Mouse (Mus musculus) spleen, adult 18-20 months (tissue): Measurements from ENCODE around the gene 2410004P03Rik.
"Not testable (repeated sequence)": the region's sequence is repeated elsewhere in the genome, so short reads cannot be mapped to it uniquely, and the experiment has no call there.

Experiments used
- DNase-seq, 2 experiments: peaks; one replicate each; pipeline ENCODE4 v3.0.0; 2022; ENCODE audit warnings: mixed read lengths in 2 of 2

Gene 2410004P03Rik

DNA sequence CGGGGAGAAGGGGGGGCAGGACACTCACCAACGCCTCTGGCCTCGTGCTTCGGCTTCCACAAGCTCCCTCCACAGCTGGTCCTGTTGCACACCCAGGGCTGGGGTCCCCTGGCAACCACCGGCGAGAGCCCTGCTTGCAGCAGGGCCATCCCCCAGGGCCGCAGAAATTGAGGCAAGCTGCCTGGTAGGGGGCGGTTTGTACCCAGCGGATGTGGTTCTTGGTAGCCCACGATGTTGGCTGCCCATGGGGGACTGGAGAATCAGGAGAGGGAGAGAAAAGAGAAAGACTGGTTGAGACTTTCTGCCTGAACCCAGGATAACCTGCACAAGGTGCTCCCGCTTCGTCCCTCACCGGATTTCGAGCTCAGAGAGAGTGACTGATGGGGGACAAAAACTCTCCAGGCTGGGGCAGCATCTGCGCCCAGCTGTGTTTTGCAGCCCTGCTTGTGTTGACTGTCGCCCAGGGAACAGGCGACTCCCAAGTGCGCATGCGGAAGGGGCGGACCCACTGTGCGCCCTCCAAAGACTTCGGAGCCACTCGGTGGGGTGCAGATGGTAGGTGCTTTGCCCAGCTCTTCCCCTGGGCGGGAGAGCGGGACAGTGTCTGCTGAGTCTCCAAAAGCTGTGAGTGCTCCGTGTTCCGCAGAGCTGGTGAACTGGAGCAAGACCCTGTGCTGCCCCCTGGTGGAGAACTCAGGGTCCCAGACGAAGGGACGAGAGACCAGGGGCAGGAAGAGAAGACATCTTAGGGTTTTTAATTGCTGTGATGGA, at the start of gene 2410004P03Rik:
2410004P03Rik (minus strand) TSS at position 628 of the 771 bp plus-strand sequence.
- peak; percentile 67 to 81 for DNase-seq

DNA sequence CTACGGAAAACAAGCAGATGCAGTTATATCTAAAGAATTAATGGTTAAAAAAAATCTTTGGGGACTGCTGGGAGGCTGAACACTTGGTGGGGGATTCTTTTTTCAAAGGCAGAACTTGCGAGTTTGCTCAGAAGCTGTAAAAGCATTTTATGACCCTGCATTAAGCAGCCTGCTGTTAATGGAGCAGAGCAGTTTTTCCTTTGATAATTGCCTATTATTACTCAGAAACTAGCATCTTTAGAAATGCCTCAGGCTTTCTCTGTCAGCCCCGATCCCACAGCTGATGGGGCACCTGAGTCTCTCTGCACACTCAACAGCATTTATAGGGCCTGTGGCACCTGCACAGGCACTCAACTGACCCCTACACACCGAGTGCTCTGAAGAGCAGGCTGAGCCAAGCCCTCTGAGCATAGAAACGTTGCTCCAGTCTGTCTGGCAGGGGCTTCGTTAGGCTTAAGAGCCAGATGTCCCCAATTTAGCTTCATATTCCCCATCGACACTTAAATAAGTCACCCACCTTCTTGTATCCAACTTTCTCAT, 49.7 kb upstream of the 2410004P03Rik start:
- DNase-seq = no peak

DNA sequence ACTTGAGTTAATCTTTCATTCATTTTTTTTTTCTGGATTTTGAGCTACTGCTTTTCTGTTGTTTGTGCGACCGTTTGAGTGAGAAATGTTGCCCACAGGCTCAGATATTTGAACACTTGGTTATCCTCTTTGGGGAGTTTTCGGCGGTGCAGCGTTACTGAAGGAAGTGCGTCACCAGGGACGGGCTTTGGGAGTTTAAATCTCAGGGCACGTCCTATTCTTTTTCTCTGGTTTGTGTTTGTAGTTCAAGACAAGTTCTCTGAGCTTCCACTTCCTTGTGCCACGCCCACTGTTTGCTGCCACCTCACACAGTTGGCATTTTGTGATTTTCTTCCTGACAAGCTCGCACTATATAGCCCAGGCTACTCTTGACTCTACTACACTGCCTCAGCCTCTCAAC, 47.0 kb upstream of the 2410004P03Rik start:
- DNase-seq = no peak

DNA sequence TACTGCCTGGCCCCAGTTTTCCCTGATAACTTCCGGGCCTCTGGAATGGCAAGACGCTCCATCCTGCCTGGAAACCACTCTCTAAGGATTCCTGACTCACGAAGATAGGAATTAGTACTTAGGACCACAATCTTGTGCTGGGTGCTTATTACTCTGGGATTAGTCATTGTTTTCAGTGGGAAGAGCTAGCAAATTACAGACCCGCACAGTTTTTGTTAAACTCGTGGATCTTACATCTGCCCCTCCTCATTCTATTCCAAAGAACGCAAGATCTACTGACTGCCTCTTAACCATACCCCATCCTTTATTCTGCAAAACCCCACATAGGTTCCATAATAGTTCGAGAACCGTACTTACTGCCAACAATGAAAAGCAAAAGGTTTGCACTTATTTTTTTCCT, 45.6 kb upstream of the 2410004P03Rik start:
- no peak for DNase-seq

DNA sequence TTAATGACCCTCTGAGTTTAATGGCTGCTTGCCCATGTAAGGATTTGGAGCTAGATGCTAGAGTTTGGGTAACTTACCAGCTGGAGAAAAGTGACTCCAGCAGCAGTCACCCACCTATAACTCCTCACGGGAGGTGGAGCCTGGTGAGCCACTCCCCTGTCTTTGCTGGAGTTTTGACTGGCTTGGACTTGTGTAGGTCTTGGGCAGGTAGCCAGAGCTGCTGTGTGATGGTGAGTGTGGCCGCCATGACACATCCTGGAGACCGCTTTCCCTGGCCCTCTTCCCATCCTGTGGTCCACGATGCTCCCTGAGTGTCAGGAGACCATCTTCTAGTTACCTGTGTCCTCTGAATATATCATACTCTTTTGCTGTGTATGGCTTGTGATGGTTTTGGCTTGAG, 44.2 kb upstream of the 2410004P03Rik start:
- DNase-seq = no peak

DNA sequence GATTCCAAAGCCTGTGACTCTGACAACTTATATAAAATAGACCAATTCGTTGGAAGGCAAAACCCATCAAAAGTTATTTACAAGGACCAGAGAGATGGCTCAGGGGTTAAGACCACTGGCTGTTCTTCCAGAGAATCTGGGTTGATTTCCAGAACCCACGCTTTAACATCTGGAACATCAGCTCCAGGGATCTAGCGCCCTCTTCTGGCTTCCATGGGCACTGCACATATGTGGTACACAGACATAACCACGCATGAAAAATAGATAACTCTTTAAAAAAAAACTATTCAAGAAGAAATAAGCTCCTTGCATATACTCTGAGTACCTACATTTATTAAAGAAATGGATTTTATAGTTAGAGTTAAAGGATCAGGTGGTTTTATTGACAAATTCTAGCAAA, 43.2 kb upstream of the 2410004P03Rik start:
- no peak for DNase-seq

DNA sequence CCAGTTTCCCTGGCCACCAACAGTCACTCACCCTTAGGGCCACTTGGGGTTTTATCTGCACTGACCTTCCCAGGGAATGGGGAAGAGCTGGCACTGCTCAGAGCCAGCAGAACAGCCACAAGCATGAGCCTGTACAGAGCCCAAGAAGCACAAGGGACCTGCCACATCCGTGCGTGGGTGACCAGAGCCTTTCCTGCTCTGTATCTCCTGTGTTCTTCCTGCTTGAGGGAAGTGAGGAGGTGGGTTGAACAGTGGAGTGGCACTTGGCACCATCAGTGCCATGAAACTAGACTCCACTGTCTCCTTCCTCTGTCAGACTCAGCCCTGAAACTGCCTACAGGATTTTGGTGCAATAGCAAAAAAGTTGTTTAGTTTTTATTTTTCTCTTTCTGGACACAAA, 41.1 kb upstream of the 2410004P03Rik start:
- no peak for DNase-seq

DNA sequence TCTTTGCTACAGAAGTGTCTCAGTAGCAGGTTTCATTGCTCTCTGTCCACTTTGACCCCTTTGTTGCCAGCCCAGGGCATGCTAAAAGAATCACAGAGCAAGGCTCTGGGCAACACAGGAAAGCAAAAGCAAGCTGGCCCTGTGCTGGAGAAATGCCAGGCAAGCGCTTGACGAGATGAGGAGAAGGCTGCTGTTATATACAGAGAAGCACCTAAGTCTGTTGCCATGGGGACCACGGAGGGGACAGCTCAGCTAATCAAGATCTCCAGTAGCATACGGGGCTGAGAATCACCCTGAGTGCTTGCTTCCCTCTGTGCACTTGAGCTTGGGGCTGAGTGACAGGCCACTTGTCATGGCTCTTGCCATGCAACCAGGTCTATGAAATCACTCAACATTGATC, 39.5 kb upstream of the 2410004P03Rik start:
- DNase-seq = no peak

DNA sequence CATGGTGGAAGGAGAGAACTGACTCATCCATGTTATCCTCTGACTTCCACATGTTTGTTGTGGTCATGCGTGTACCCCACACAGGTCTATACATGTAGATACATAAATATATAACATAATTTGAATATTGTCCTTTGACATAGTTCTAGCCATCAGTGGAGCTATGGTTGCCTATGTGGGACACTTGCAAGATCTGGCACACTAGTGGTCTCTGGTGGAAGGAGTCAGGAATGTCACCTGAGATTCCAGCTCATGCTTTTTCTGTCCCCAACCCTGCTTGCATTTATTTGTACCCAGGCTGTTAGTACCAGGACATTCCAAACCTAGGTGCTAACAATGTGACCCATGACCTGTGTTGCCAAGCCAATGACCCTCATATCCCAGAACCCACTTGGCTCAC, 38.3 kb upstream of the 2410004P03Rik start:
- DNase-seq = no peak

DNA sequence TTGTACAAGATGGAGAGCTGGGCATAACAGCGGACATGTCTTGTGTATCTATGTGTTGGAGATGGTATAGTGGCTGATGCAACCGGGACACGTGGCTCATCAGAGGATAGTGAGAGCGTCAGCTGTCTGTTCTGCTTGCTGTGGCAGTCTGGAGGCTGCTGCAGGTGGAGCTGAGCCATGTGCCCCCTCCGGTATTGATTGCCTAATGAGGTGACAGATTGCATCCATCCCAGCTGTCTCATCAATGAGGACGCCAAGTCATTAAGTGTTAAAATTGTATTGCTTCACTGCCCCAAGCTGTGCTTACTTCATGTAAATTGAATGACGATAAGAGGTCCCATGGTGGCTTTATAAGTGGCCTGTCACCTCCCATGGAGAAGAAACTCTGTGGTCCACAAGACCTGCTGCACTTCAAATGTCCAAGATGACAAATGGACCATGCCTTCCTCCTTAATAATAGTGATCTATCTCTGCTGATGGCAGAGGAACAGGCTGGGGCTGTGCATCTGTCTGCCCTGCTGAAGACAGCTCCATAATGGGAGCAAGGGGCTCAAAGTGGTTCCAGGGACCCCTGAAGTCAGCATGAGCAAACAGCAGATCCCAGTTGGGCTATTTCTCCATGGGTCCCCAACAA, 37.6 kb upstream of the 2410004P03Rik start:
- DNase-seq = no peak

DNA sequence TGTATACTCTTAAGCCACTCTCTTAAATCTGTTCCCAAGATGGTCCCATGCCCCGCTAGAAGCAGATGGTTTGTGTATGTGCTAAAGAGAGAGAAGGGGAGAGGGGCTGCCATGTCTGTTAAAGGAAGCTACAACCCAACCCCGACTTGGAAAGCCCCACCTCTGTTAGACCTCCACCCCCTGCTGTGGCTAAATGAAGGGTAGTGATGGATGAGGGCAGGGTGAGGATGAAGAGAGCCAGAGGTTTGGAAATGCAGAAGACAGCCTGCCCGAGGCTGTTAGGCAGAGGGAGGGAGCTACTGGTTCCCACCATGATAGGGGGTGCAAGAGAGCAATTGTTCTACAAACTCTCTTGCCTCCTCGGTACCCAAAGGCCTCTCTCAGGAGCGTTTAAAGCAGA, 31.8 kb upstream of the 2410004P03Rik start:
- no peak for DNase-seq

DNA sequence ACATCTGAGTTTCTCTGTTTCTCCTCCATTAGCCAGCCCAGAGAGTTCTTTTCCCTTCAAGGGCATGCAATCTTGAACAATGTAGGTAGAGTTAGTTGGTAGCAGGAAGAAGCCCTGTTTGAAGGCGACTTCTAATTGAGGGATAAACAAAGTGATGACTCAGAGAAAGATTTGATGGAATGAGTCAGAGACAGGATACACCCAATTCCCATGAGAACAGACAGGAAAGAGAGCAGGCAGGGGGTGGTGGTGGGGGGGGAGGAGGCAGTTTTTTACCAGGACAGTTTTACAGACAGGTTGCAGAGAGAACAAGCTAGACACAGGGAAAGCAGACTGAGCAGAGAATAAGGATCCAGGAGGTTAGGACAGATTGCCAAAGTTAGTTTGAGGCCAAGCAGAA, 29.0 kb upstream of the 2410004P03Rik start:
- no peak for DNase-seq

DNA sequence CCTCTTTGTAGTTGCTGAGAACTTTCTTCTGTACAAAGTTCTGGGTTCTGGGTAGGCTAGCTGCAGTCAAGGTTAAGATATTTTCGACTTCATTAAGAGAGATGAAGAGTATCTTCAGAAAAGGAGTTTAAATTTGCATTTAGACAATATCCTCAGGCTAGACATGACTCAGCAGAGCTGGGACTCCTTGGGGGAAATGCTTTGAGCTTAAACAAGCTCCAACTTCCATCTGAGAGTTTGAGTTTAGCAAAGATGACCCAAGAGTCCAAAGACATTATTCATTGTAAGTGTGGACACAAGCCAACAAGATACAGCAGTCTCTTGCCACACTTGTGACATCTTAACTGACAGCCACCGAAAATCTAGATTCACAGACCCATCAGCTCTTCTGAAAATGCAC, 27.9 kb upstream of the 2410004P03Rik start:
- DNase-seq = no peak

DNA sequence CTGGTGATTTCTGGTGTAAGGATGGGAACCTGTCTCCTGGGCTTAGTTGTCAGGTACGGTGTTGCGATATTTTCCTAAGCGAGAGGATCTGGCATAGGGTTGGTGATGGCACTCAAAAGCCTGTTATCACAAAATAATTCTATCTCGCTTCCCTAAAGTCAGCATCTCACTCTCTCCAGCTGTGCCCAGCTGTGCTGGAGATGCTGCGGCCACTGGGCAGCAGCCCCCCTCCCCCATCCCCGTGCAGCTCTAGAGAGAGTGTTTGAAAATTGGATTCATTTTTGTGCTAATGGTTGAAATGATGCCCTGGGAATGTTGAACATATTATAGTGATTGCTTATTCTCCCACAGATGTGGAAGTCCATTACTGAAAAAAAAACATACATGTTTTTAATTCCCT, 26.7 kb upstream of the 2410004P03Rik start:
- no peak for DNase-seq

DNA sequence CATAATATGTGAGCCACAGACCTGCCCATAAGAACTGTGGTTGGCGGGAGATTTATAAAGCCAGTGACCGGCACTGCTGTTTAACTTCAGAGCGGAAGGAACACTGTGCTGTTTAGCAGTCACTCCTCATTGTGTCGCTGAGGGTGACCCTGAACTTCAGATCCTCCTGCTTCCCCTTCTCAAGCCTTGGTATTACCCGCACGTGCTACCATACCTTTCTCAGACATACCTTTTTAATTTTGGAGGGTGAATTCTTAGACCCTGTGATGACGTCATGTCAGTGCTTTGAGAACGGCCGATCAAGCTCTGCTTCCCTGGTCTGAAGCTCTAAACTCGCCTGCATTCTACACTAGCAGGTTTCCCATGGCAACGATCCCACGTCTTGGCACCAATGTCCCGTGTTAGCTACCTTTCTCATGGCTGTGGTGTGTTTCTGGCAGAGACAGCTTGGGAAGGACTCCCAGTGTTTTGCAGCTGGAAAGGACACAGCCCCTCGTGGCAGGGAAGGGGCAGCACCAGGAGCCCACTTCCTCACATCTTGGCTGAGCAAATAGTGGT, 25.6 kb upstream of the 2410004P03Rik start:
- DNase-seq = no peak

DNA sequence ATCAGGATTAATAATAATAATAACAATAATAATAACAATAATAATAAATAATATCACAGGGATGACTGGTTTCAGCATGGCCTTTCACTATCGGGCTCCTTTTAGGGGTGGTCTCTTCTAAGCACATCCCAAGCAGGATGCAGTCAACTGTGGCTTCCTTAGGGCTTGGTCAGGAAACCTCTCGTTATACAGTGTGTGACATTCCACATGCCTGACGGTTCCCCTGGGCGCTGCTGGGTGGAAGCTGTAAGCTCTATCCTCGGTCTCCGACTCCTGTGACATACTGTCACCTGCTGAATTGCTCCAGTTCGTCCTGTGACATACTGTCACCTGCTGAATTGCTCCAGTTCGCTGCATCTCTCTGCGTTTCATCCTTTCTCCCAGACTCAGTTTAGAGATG, 25.0 kb upstream of the 2410004P03Rik start:
- no peak for DNase-seq

DNA sequence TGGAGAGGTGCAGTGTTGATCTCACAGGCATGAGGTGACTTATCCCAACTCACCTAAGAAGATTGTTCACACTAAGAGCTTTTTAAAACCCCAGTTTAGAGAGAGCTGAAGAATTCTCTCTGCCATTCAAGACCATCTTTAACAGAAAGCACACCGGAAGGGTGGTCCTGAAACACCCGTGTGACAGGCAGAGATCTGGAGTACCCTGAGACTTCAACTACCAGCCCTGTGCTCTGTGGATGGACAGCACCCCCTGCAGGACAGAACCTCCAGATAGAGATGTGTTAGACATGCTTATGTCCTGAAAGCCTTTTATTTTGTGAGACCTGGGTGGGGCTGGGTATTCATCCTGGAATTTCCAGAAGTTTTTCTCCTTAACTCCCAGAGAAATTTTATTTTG, 23.6 kb upstream of the 2410004P03Rik start:
- DNase-seq = peak; percentile 22 to 69

DNA sequence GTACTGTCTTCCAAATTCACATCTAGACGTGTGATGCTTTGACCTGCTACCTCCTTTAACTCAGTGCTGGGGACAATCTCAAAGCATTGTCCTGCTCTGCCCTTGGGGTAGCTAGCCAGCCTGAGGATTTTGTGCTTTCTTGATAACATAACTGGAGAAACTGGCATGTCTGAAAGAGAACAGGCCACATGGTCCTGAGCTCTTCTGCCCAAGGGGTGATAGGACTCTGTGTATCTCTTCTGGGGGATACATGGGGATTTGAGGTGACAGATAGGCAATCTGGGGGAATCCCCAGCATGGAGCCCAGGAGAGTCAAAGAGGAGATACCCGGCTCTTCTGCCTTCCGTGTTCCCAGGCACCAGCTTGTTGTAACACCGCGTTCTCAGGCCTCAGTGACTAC, 23.1 kb upstream of the 2410004P03Rik start:
- DNase-seq = no peak

DNA sequence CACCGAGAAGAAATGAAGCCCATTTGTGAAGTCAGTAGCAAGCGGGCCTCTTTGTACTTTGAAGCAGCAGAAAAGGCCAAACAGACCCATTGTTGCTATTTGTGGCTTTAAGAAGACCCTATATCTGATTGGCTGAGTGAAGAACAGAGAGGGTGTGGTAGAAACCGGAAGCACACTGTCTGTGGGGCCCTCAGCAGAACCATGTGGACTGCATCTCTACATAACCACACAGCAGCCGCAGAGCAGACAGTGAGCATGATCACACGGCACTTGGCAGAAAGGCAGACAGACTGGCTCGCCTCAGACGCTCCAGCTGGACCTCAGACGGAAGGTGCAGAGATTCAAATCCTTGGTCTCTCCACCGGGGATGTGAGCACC, 21.9 kb upstream of the 2410004P03Rik start:
- no peak for DNase-seq

DNA sequence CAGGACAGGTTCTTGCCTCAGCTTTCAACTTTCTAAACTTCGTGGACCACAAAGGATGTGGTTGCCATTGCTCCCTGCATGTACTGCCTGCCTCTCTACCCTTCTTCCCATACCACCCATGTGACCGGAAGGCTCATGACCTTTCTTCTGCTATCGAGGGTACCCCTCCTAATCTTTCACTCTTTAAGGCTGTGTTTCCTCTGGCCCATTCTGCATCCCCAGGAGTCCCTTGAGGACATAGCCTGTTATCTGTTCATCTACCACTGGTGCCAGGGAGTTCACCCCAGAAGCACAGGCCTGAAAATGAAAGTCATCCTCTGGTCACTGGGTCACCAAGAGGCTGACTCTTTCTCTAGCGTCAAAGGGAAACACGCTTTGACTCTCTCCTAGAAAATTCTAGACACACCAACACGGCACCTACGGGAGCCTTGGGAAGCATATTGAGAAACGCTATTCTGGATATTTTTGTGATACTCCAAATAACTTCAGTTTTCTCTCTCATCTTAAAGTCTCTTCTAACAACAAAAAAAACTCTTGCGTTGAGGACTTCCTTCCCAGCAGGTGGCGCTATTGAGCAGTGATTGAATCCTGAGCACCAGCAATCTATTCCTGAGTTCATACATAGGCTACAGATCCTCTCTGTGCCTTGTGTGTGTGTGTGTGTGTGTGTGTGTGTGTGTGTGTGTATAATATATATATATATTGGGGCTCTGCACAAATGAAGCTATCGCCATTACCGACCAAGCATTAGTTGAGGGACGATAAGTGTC, 21.4 kb upstream of the 2410004P03Rik start:
- DNase-seq = peak; percentile 18 to 75

DNA sequence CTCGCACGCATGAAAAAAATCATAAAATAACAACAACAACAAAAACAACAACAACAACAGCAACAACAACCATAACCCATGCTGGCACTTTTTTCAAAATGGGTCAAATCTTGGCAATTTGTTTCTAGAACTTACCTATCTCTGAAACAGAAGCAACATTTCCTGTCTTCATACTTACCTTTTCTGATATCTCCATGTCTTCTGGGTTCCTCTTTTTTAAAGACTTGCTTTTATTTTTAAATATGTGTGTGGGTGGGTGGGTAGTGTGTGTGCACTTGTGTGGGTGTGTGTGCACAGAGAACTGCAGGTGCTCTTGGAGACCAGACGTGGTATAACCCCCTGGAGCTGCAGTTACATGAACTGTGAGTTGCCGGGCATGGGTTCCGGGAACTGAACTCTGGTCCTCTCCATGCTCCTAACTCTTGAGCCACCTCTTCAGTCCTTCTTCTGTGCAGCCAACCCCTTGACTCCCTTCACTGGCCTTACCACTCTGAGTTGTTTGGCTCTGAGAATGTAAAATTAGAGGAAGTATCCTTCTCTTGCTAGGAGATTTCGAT, 13.1 kb upstream of the 2410004P03Rik start:
- no peak for DNase-seq

DNA sequence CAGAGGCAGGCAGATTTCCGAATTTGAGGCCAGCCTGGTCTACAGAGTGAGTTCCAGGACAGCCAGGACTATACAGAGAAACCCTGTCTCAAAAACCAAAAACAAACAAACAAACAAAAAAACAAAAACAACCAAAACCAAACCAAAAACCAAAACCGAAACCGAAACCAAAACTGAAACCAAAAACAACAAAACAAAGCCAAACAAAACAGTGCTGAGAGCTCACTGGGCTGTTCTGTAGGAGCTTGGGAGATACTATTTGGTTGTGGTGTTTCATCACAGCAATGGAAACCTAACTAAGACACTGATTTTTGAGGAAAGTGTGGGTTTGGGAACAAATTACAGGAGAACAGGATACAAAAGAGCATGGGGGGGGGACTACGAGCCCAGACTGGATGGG, 10.6 kb upstream of the 2410004P03Rik start:
- DNase-seq = no peak

DNA sequence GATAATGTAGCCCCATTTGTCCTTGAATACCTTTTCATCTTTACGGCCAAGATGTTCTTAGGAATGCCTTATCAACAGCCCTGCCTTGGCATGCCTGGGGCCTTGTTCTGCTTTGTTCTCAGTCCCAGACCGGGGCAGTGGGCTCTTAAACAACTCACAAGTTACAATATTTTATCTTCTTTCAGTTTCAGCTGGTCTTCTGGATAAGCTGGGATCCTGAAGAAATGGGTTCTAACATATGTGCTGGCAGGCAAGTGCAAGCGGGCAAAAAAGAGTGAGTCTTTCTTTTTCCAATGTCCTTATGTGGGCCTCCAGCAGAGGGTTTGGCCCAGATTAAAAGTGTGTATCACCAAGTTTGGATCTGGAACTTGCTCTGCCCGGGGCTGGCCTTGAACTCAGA, 9.6 kb upstream of the 2410004P03Rik start:
- DNase-seq = not testable (repeated sequence)
